Mouse (Mus musculus) heart, embryonic 14.5 days (tissue): ENCODE results near the gene Camk2b. TPM values are rescaled to one million over a fixed set of nuclear protein-coding genes. Genes with fewer than 3 reads are reported as not detected.

Source experiments
- ATAC-seq: fragments of 200-750 bp; cut with Nextera tagmentation; 2 replicates; pipeline ENCODE4 v1.8.0; 2017; ENCODE audit warnings: low read depth, moderate TSS enrichment; ENCODE audit not compliant: insufficient number of reproducible peaks, insufficient read depth, low FRiP score
- H3K27ac ChIP-seq, 2 experiments: fragments of 200-500 bp in 1 of 2; fragments of 300-500 bp in 1 of 2; sonication (generic) in 1 of 2; replicated peaks in 1 of 2; 2 replicates each; pipeline ENCODE4 v1.5.1; 2012 to 2014; ENCODE audit warnings: low read depth in 2 of 2, low read length in 2 of 2, control low read depth in 1 of 2, mild to moderate bottlenecking in 1 of 2, mixed read lengths in 1 of 2; ENCODE audit not compliant: control insufficient read depth in 1 of 2, insufficient read depth in 1 of 2
- H3K27me3 ChIP-seq: fragments of 300-500 bp; sonication (generic); 2 replicates; pipeline ENCODE4 v1.6.1; 2014; ENCODE audit warnings: mild to moderate bottlenecking, low read length, control low read depth; ENCODE audit not compliant: control insufficient read depth, insufficient read depth
- H3K36me3 ChIP-seq: fragments of 300-500 bp; sonication (generic); 2 replicates; pipeline ENCODE4 v1.6.1; 2014; ENCODE audit warnings: mild to moderate bottlenecking, control low read depth, low read length, mixed read lengths; ENCODE audit not compliant: control insufficient read depth, insufficient read depth
- H3K4me1 ChIP-seq, 2 experiments: fragments of 200-500 bp in 1 of 2; fragments of 300-500 bp in 1 of 2; sonication (generic) in 1 of 2; 2 replicates each; pipeline ENCODE4 v1.6.1; 2012 to 2014; ENCODE audit warnings: low read length in 2 of 2, control low read depth in 1 of 2, mixed read lengths in 1 of 2; ENCODE audit not compliant: control insufficient read depth in 2 of 2, insufficient read depth in 2 of 2
- H3K4me2 ChIP-seq: fragments of 300-500 bp; sonication (generic); 2 replicates; pipeline ENCODE4 v1.6.1; 2014; ENCODE audit warnings: mild to moderate bottlenecking, low read length
- H3K4me3 ChIP-seq, 2 experiments: fragments of 200-500 bp in 1 of 2; fragments of 300-500 bp in 1 of 2; sonication (generic) in 1 of 2; 2 replicates each; pipeline ENCODE4 v1.5.1; 2012 to 2014; ENCODE audit warnings: low read length in 2 of 2, mild to moderate bottlenecking in 2 of 2, control low read depth in 1 of 2, low read depth in 1 of 2, moderate library complexity in 1 of 2; ENCODE audit not compliant: control insufficient read depth in 1 of 2, insufficient read depth in 1 of 2
- H3K9ac ChIP-seq: fragments of 300-500 bp; sonication (generic); 2 replicates; pipeline ENCODE4 v1.6.1; 2014; ENCODE audit warnings: mild to moderate bottlenecking, low read length
- H3K9me3 ChIP-seq: fragments of 300-500 bp; sonication (generic); 2 replicates; pipeline ENCODE4 v1.6.1; 2016; ENCODE audit warnings: low read length, control low read depth; ENCODE audit not compliant: control insufficient read depth
- WGBS: fragments of 180-500 bp; shearing (Covaris S2); extraction: QIAGEN DNeasy Blood & Tissue Kit; methylation state at CpG from one replicate; pipeline ENCODE4 v1.1.7; 2014; 5-methylcytosine and 5-hydroxymethylcytosine counted together
- polyA plus RNA-seq: library from polyadenylated mRNA; unstranded; fragments of >200 nt; fragmentation: Nextera tagmentation; extraction: Ambion mirVana; gene quantifications from 2 replicates; pipeline ENCODE4 v1.2.1, GENCODE M21; 2014

Gene Camk2b
- polyA plus RNA-seq, 1 experiment from 2014 or later, result 2.5 TPM

DNA sequence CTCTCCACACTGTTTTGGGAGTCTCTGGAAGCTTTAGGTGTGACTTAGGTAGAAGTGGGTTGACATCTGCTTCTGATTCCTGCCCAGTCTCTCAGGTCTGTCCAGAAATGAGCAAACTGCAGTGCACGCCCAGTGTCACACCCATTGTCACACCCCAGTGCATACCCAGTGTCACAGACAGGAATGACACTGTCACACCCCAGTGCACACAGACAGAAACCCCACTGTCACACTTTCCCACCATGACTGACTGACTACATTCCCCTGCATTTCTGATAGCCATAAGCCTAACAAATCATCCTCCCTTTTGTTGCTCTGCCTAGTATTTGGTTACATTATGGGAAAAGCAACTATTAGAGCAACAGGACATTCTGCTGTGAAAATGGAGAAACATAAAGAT is 135.6 kb downstream of the Camk2b start:
- Histone ChIP-seq H3K4me3 (no peak overlapping the region), H3K4me1 (no peaks in the 10 kb centered on the region), H3K9me3 (0 out of 2 replicates have a peak, but pooled peaks cover 4% of the 10 kb centered on the region), H3K27me3 (no peaks in the 10 kb centered on the region), H3K9ac (no peak overlapping the region), H3K27ac (no peak overlapping the region), H3K36me3 (no peaks in the 10 kb centered on the region), H3K4me2 (no peak overlapping the region)
- 81% methylated on average over 1 of the region's 1 CpGs for WGBS
- no peak for ATAC-seq

DNA sequence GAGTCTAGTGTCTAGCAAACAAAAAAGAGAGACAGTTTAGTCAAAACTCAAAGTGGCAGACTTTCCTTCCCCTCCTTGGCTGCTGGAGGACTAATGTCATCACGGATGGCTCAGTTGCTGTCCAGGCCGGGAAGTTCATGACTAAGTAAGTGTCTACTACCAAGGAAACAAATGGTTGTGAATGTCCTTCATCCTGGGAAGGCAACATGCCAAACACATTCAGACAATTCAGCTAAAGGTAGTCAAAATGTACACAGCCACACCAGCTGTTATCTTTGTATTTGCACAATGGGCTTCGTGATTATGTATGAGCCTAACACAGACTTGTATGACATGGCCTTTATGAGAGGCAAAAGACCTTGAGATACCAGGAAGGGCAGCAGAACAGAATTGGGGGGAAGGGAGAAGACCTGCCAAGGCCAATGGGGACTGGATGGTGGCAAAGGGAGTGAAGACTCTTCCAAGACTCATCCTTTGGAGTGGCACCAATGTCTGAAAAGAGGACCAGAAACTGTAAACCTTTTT is 139.4 kb downstream of the Camk2b start:
- Histone ChIP-seq H3K9ac (no peak overlapping the region), H3K4me2 (no peak overlapping the region), H3K27ac (no peak overlapping the region), H3K4me3 (no peak overlapping the region), H3K36me3 (no peaks in the 10 kb centered on the region), H3K27me3 (no peaks in the 10 kb centered on the region), H3K9me3 (no peaks in the 10 kb centered on the region), H3K4me1 (no peaks in the 10 kb centered on the region)
- no peak for ATAC-seq
- 83% methylated on average over 3 of the region's 3 CpGs for WGBS

DNA sequence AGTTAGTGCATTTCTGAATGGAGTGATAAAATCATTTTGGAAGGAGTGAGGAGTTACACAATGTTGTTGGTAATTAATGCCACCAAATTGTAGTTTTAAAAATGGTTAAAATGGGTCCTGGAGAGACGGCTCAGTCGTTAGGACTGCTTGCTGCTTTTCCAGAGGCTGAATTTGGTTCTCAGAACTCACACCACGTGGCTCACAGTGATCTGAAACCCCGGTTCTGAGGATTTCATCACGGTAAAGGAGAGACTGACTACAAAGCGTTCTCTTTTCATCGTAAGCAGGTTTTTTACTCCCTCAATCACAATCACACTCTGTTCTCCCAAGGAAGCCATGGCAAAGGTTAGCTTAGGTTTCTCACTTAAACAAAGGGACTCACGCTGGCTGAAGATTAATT is 141.5 kb downstream of the Camk2b start:
- Histone ChIP-seq H3K36me3 (no peaks in the 10 kb centered on the region), H3K4me2 (no peak overlapping the region), H3K4me3 (no peak overlapping the region), H3K27me3 (no peaks in the 10 kb centered on the region), H3K4me1 (no peaks in the 10 kb centered on the region), H3K27ac (no peak overlapping the region), H3K9me3 (no peaks in the 10 kb centered on the region), H3K9ac (no peak overlapping the region)
- WGBS, result 64% methylated on average over 8 of the region's 8 CpGs
- no peak for ATAC-seq

DNA sequence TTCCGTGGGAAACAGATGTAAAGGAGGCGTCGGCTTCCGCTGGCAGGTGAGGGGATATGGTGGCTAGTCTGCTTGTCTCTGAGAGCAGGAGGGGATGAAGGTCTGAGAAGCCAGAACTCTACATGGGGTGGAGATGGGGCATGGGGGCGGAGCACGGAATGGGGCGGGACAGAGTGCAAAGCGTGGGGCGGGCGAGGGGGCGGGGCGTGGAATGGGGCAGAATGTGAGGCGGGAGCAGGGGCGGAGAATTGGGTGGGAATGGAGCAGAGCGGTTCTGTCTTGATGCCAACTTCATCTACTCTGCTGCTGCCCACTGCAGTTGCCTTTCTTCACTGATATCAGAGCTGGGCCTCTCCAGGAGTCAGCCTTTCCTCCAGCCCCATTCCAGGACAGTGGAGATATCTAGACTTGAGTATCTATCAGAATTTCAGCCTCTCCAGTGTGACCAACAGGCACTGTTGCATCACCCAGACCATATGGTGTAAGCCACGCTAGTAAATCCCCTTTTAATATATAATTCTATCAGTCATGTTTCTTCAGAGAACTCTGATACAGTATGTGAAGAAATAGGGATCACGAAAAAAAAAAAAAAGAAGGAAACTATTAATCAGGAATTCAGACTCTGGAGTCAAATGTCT is 145.7 kb downstream of the Camk2b start:
- Histone ChIP-seq H3K36me3 (no peaks in the 10 kb centered on the region), H3K27ac (no peak overlapping the region), H3K9ac (no peak overlapping the region), H3K4me3 (no peak overlapping the region), H3K4me1 (peaks cover 8 to 10% of the 10 kb centered on the region in 2 experiments), H3K9me3 (no peaks in the 10 kb centered on the region), H3K27me3 (no peaks in the 10 kb centered on the region), H3K4me2 (no peak overlapping the region)
- 37% methylated on average over 17 of the region's 17 CpGs for WGBS
- ATAC-seq, result peak; percentile 35; the same call in 1 of the 2 replicates

Other genes starting within 250 kb of the Camk2b start
- 5.6 and 7.0 TPM in 2 replicates for gene Polm, start 228.3 kb downstream of the Camk2b start, polyA plus RNA-seq
- 25.0 and 32.8 TPM in 2 replicates for gene Aebp1, start 204.4 kb downstream of the Camk2b start, polyA plus RNA-seq
- 77.0 and 86.2 TPM in 2 replicates for gene Pold2, start 188.1 kb downstream of the Camk2b start, polyA plus RNA-seq
- 5,314 and 7,420 TPM in 2 replicates for gene Myl7, start 167.6 kb downstream of the Camk2b start, polyA plus RNA-seq
- gene Gck, start 116.3 kb downstream of the Camk2b start, polyA plus RNA-seq, result 0.39 and 0.65 TPM in 2 replicates
- 17.8 and 19.1 TPM in 2 replicates for gene Ykt6, start 110.7 kb downstream of the Camk2b start, polyA plus RNA-seq
- gene A730071L15Rik, start 133.7 kb upstream of the Camk2b start, polyA plus RNA-seq, result 0.42 and 0.80 TPM in 2 replicates
- gene Nudcd3, start 134.1 kb upstream of the Camk2b start, polyA plus RNA-seq, result 30.1 and 30.4 TPM in 2 replicates
- not detected in 2 replicates for gene Npc1l1, start 163.8 kb upstream of the Camk2b start, polyA plus RNA-seq
- gene Ddx56, start 201.4 kb upstream of the Camk2b start, polyA plus RNA-seq, result 50.9 and 55.0 TPM in 2 replicates
- 90.6 and 92.2 TPM in 2 replicates for gene Tmed4, start 208.5 kb upstream of the Camk2b start, polyA plus RNA-seq
- gene Ogdh, start 225.3 kb upstream of the Camk2b start, polyA plus RNA-seq, result 245 and 289 TPM in 2 replicates